In the genomic region with DNA sequence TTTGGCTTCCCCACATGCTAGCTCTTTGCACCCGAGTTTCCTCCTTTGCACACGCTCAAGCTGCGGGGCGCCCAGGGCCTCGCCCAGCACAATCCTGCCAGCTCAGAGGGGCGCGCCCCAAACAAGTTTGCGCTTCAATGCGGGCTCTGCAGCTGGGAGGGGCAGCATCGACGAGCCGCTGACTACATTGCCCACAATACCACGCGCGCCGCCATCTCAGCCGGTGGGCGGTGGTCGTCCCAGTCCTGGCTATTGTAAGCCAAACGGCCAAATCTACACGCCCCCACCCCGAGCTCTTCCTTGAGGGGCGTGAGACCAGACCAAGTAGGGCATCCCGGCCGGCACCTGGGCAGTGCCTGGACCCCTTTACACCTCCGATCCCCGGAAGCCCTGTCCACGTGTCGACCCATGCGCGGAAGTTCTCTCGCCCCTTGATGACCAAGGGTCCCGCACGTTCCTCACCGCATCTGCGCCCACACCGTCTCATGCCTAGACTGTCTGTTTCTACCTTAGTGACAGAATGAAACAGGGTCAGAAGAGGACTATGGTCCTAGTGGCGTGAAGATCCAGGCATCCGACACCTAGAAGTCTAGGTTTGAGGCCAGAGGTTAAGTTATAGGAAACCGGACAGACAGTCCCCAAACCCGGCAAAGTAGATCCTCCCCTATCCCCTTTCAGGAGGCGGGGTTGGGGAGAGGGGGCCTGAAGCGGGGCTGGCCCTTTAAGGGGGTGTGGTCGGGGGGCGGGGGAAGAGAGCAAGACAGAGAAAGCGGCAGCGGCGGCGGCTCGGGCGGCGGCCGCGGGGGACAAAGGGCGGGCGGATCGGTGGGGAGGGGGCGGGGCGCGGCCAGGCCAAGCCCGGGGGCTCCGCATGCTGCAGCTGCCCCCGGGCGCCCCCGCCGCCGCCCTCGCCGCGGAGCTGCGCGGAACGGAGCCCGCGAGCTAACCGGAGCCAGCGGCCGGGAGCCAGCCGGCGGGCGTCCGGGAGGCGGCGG, we compare ENCODE assay signal across 7 mouse cellular contexts. TPM values are rescaled to one million over a fixed set of nuclear protein-coding genes. Genes with fewer than 3 reads are reported as not detected.
A peak's percentile ranks its signal among the peaks of the same experiment; 100 is the strongest.
DNase-seq lines count a peak whose midpoint lies in the region; ATAC-seq and TF ChIP-seq lines count a peak whose summit lies in the region.

Ppp1r14b (plus strand) TSS at position 758 of the 995 bp plus-strand sequence.

- peaks cover 7% of the 10 kb centered on the region; the same call in 1 of the 2 replicates for H3K36me3 ChIP-seq in hindbrain, embryonic 11.5 days (ENCODE audit: control insufficient read depth, insufficient read depth, low read length)
- 0 out of 2 replicates have a peak, but pooled peaks cover 6% of the 10 kb centered on the region for H3K36me3 ChIP-seq in macrophage (ENCODE audit: inconsistent target)

- peak within 1 kb of the TSS; percentile 91 for H3K4me2 ChIP-seq in hindbrain, embryonic 11.5 days (replicated peaks; ENCODE audit: low read depth, low read length)

- CTCF ChIA-PET in Patski (lab: Charles Lee): interaction anchor here (0.8 to 5.5 kb wide), 5 partner anchors 10 to 51 kb away, joined by 3 to 36 read pairs (median 3); partner anchors contain the start of genes Catsperz and Esrra

- POLR2A ChIA-PET in Patski (lab: Charles Lee): interaction anchor here (0.6 to 7.0 kb wide), 11 partner anchors 14 to 1412 kb away, joined by 3 to 44 read pairs (median 4); partner anchors contain the start of genes Bad, Gpr137, Nudt22 and Prdx5

- no peaks in the 10 kb centered on the region for H3K9me3 ChIP-seq in hindbrain, embryonic 11.5 days (ENCODE audit: control insufficient read depth, low read length)

- in situ Hi-C loops in Patski (cut with MboI; ENCODE audit: low pct_unique_long_range_greater_than_20kb): loop anchor here (5.0 kb wide), 1 partner anchor 52 kb away; the partner anchor contains the start of gene Esrra

- peak within 1 kb of the TSS; percentile 93 for H3K27ac ChIP-seq in hindbrain, embryonic 11.5 days (ENCODE audit: low read depth, low read length)
- peak within 1 kb of the TSS; percentile 73 for H3K27ac ChIP-seq in macrophage

- H3K4me3 ChIP-seq in hindbrain, embryonic 11.5 days (ENCODE audit: low read depth, low read length): peak within 1 kb of the TSS; percentile 88
- H3K4me3 ChIP-seq in macrophage (ENCODE audit: inconsistent target): peak within 1 kb of the TSS; percentile 89

- peak within 1 kb of the TSS; percentile 88 for H3K9ac ChIP-seq in hindbrain, embryonic 11.5 days (ENCODE audit: low read depth, low read length)

- no peak for TF ChIP-seq CTCF in Patski (IDR thresholded peaks at IDR 0.05)

- H3K4me1 ChIP-seq in hindbrain, embryonic 11.5 days (replicated peaks; ENCODE audit: control insufficient read depth, insufficient read depth, low read length): peaks cover 12% of the 10 kb centered on the region

- H3K79me2 ChIP-seq in macrophage (ENCODE audit: inconsistent target): peaks cover 41% of the 10 kb centered on the region

- no peaks in the 10 kb centered on the region for H3K27me3 ChIP-seq in Patski
- H3K27me3 ChIP-seq in hindbrain, embryonic 11.5 days (ENCODE audit: control insufficient read depth, insufficient read depth, low read length): peaks cover 2% of the 10 kb centered on the region

- DNase-seq in Patski (ENCODE audit: low read depth, low spot score): no peak
- DNase-seq in cerebellum, adult 9-11 months: peak; percentile 74
- DNase-seq in frontal cortex, postnatal 10 days (ENCODE audit: low spot score in 2 of 2): peak; percentile 68 to 78
- peak; percentile 92 for DNase-seq in hindbrain, embryonic 11.5 days (ENCODE audit: low spot score)
- DNase-seq in layer of hippocampus, postnatal 36 days: peak; percentile 77 to 79
- peak; percentile 84 for DNase-seq in right cerebral cortex, postnatal 25 days

- peak; percentile 29 for ATAC-seq in Patski
- peak; percentile 69 for ATAC-seq in hindbrain, embryonic 11.5 days (ENCODE audit: low FRiP score)

- under 1% methylated on average over 69 of the region's 84 CpGs for WGBS in hindbrain, embryonic 11.5 days
- WGBS in macrophage (ENCODE audit: missing documents): under 1% methylated on average over 80 of the region's 84 CpGs

RNA-seq across cellular contexts. Expression of gene Ppp1r14b, which starts in this region (rescaled TPM):
- polyA plus RNA-seq in Patski (2021) (267 TPM), macrophage (2018) (51.9 to 204 TPM (median 81.4 TPM) in 3 replicates)
- 180 and 249 TPM in 2 replicates for polyA plus RNA-seq in hindbrain, embryonic 11.5 days (2014; fragmentation: Nextera tagmentation; extraction: Ambion mirVana)
- total RNA-seq in layer of hippocampus, postnatal 36 days (2021): 10 to 100 TPM; 63.1 to 69.8 TPM
- total RNA-seq in macrophage (2018; cell fraction: chromatin; rRNA removed): 10 to 100 TPM in 22 of 26 experiments, 1 to 10 TPM in 4; 5.2 to 52.6 (median 18.4) TPM
- total RNA-seq in macrophage (2018; cell fraction: cytosol; rRNA removed): 100 to 1,000 TPM in 19 of 26 experiments, 10 to 100 TPM in 7; 70.2 to 154 (median 105) TPM
- 10 to 100 TPM; 22.5 to 80.6 (median 39.4) TPM for total RNA-seq in macrophage (2018; cell fraction: nucleus; rRNA removed)
